Mouse (Mus musculus) E14TG2a.4 (cell line): ENCODE measurements around the gene Smim15.

Experiments used
- CTCF ChIP-seq: conservative IDR thresholded peaks from 2 replicates; pipeline ENCODE4 v1.5.1; 2014; ENCODE audit warnings: low read length
- NANOG ChIP-seq: IDR thresholded peaks from 2 replicates; pipeline ENCODE4 v1.6.1; 2014; ENCODE audit warnings: borderline replicate concordance, low read length, mixed read lengths
- POU5F1 ChIP-seq: IDR thresholded peaks from 2 replicates; pipeline ENCODE4 v1.6.1; 2014; ENCODE audit warnings: low read length, borderline replicate concordance

GRCm38 (mm10) chr13:108007861-108008260, 36.4 kb upstream of the Smim15 start:
- TF ChIP-seq CTCF (no peak), POU5F1 (no peak), NANOG (no peak)
